Mouse (Mus musculus): ENCODE results near the gene Epgn. TPM values are rescaled to one million over a fixed set of nuclear protein-coding genes. Genes with fewer than 3 reads are reported as not detected.

Gene Epgn
- polyA plus RNA-seq, 1 experiment from 2014 or later = not detected

GRCm38 (mm10) chr5:91023114-91023513, 4.2 kb upstream of the Epgn start:
- no peak for ATAC-seq
- 78% methylated on average over 8 of the region's 8 CpGs for WGBS
- Histone ChIP-seq H3K9me3 (ENCODE audit: low read length) (no peaks in the 10 kb centered on the region), H3K4me1 (ENCODE audit: insufficient read depth, low read depth, low read length) (no peaks in the 10 kb centered on the region), H3K27me3 (replicated peaks; ENCODE audit: insufficient read depth, low read length) (no peaks in the 10 kb centered on the region), H3K4me2 (replicated peaks; ENCODE audit: low read depth, low read length) (no peak overlapping the region), H3K4me3 (ENCODE audit: low read depth, low read length) (no peak overlapping the region), H3K27ac (ENCODE audit: low read length) (no peak overlapping the region), H3K36me3 (ENCODE audit: insufficient read depth, low read length) (no peaks in the 10 kb centered on the region), H3K9ac (replicated peaks; ENCODE audit: low read depth) (no peak overlapping the region)
- TF ChIP-seq EP300 (IDR thresholded peaks at IDR 0.05) (no peak), CTCF (IDR thresholded peaks at IDR 0.05) (no peak)
- no peak for DNase-seq (ENCODE audit: low spot score)

- Histone ChIP-seq H3K27ac (ENCODE audit: low read length) (no peak overlapping the region), H3K36me3 (ENCODE audit: insufficient read depth, low read length) (no peaks in the 10 kb centered on the region), H3K9me3 (ENCODE audit: low read length) (no peaks in the 10 kb centered on the region), H3K9ac (replicated peaks; ENCODE audit: low read depth) (no peak overlapping the region), H3K4me3 (ENCODE audit: low read depth, low read length) (no peak overlapping the region), H3K4me1 (ENCODE audit: insufficient read depth, low read depth, low read length) (no peaks in the 10 kb centered on the region), H3K27me3 (replicated peaks; ENCODE audit: insufficient read depth, low read length) (no peaks in the 10 kb centered on the region), H3K4me2 (replicated peaks; ENCODE audit: low read depth, low read length) (no peak overlapping the region)
- ATAC-seq (peak; percentile 59), DNase-seq (ENCODE audit: low spot score) (peak; percentile 61)
- no peak for TF ChIP-seq CTCF (IDR thresholded peaks at IDR 0.05)
- peak; percentile 21; the same call in 1 of the 2 replicates for TF ChIP-seq EP300 (IDR thresholded peaks at IDR 0.05)
- 13% methylated on average over 1 of the region's 1 CpGs for WGBS
These were observed 576 bp downstream of the Epgn start for GRCm38 (mm10) chr5:91027840-91028239.

GRCm38 (mm10) chr5:91030629-91031028, 3.4 kb downstream of the Epgn start:
- ATAC-seq (no peak), DNase-seq (ENCODE audit: low spot score) (peak; percentile 30)
- Histone ChIP-seq H3K36me3 (ENCODE audit: insufficient read depth, low read length) (no peaks in the 10 kb centered on the region), H3K4me3 (ENCODE audit: low read depth, low read length) (no peak overlapping the region), H3K27ac (ENCODE audit: low read length) (no peak overlapping the region), H3K4me2 (replicated peaks; ENCODE audit: low read depth, low read length) (no peak overlapping the region), H3K27me3 (replicated peaks; ENCODE audit: insufficient read depth, low read length) (no peaks in the 10 kb centered on the region), H3K9ac (replicated peaks; ENCODE audit: low read depth) (no peak overlapping the region), H3K9me3 (ENCODE audit: low read length) (no peaks in the 10 kb centered on the region), H3K4me1 (ENCODE audit: insufficient read depth, low read depth, low read length) (no peaks in the 10 kb centered on the region)
- WGBS = 89% methylated on average over 2 of the region's 2 CpGs
- TF ChIP-seq EP300 (IDR thresholded peaks at IDR 0.05) (no peak), CTCF (IDR thresholded peaks at IDR 0.05) (peak; percentile 44)

GRCm38 (mm10) chr5:91035341-91035740, 8.1 kb downstream of the Epgn start:
- peak; percentile 65 for DNase-seq (ENCODE audit: low spot score)
- H3K36me3 ChIP-seq (ENCODE audit: insufficient read depth, low read length) = no peaks in the 10 kb centered on the region
- ATAC-seq = no peak
- H3K27ac ChIP-seq (ENCODE audit: low read length) = no peak overlapping the region
- no peak overlapping the region for H3K9ac ChIP-seq (replicated peaks; ENCODE audit: low read depth)
- TF ChIP-seq CTCF (IDR thresholded peaks at IDR 0.05) (no peak), EP300 (IDR thresholded peaks at IDR 0.05) (0 out of 2 replicates have a peak, but pooled peaks have one; percentile 22)
- no peak overlapping the region for H3K4me3 ChIP-seq (ENCODE audit: low read depth, low read length)
- no peaks in the 10 kb centered on the region for H3K27me3 ChIP-seq (replicated peaks; ENCODE audit: insufficient read depth, low read length)
- H3K4me1 ChIP-seq (ENCODE audit: insufficient read depth, low read depth, low read length) = no peaks in the 10 kb centered on the region
- no peak overlapping the region for H3K4me2 ChIP-seq (replicated peaks; ENCODE audit: low read depth, low read length)
- H3K9me3 ChIP-seq (ENCODE audit: low read length) = no peaks in the 10 kb centered on the region
- 64% methylated on average over 2 of the region's 2 CpGs for WGBS

- Histone ChIP-seq H3K27ac (ENCODE audit: low read length) (no peak overlapping the region), H3K9ac (replicated peaks; ENCODE audit: low read depth) (no peak overlapping the region), H3K4me3 (ENCODE audit: low read depth, low read length) (no peak overlapping the region), H3K9me3 (ENCODE audit: low read length) (no peaks in the 10 kb centered on the region), H3K4me1 (ENCODE audit: insufficient read depth, low read depth, low read length) (no peaks in the 10 kb centered on the region), H3K36me3 (ENCODE audit: insufficient read depth, low read length) (no peaks in the 10 kb centered on the region), H3K27me3 (replicated peaks; ENCODE audit: insufficient read depth, low read length) (no peaks in the 10 kb centered on the region), H3K4me2 (replicated peaks; ENCODE audit: low read depth, low read length) (no peak overlapping the region)
- DNase-seq (ENCODE audit: low spot score) (peak; percentile 61), ATAC-seq (peak; percentile 25)
- peak; percentile 63 for TF ChIP-seq EP300 (IDR thresholded peaks at IDR 0.05)
- no peak for TF ChIP-seq CTCF (IDR thresholded peaks at IDR 0.05)
- 59% methylated on average over 4 of the region's 4 CpGs for WGBS
These were observed 9.4 kb downstream of the Epgn start for GRCm38 (mm10) chr5:91036628-91037027.

GRCm38 (mm10) chr5:91037756-91038155, 10.5 kb downstream of the Epgn start:
- TF ChIP-seq EP300 (IDR thresholded peaks at IDR 0.05) (no peak), CTCF (IDR thresholded peaks at IDR 0.05) (no peak)
- H3K36me3 ChIP-seq (ENCODE audit: insufficient read depth, low read length) = no peaks in the 10 kb centered on the region
- 68% methylated on average over 2 of the region's 2 CpGs for WGBS
- H3K27ac ChIP-seq (ENCODE audit: low read length) = no peak overlapping the region
- H3K9me3 ChIP-seq (ENCODE audit: low read length) = no peaks in the 10 kb centered on the region
- no peaks in the 10 kb centered on the region for H3K4me1 ChIP-seq (ENCODE audit: insufficient read depth, low read depth, low read length)
- DNase-seq (ENCODE audit: low spot score) (no peak), ATAC-seq (no peak)
- H3K4me2 ChIP-seq (replicated peaks; ENCODE audit: low read depth, low read length) = no peak overlapping the region
- H3K4me3 ChIP-seq (ENCODE audit: low read depth, low read length) = no peak overlapping the region
- no peak overlapping the region for H3K9ac ChIP-seq (replicated peaks; ENCODE audit: low read depth)
- H3K27me3 ChIP-seq (replicated peaks; ENCODE audit: insufficient read depth, low read length) = no peaks in the 10 kb centered on the region

GRCm38 (mm10) chr5:91038547-91038946, 11.3 kb downstream of the Epgn start:
- ATAC-seq = peak; percentile 98
- peak; percentile 60 for TF ChIP-seq CTCF (IDR thresholded peaks at IDR 0.05)
- peak; percentile 81 for TF ChIP-seq EP300 (IDR thresholded peaks at IDR 0.05)

More at GRCm38 (mm10) chr5:91038547-91038946, 11.3 kb downstream of the Epgn start:
- no peak overlapping the region for H3K9ac ChIP-seq (replicated peaks; ENCODE audit: low read depth)
- DNase-seq (ENCODE audit: low spot score) = peak; percentile 92
- H3K4me2 ChIP-seq (replicated peaks; ENCODE audit: low read depth, low read length) = no peak overlapping the region
- no peak overlapping the region for H3K4me3 ChIP-seq (ENCODE audit: low read depth, low read length)
- WGBS = 8% methylated on average over 2 of the region's 2 CpGs
- H3K9me3 ChIP-seq (ENCODE audit: low read length) = no peaks in the 10 kb centered on the region
- no peaks in the 10 kb centered on the region for H3K36me3 ChIP-seq (ENCODE audit: insufficient read depth, low read length)
- no peaks in the 10 kb centered on the region for H3K4me1 ChIP-seq (ENCODE audit: insufficient read depth, low read depth, low read length)
- no peak overlapping the region for H3K27ac ChIP-seq (ENCODE audit: low read length)
- no peaks in the 10 kb centered on the region for H3K27me3 ChIP-seq (replicated peaks; ENCODE audit: insufficient read depth, low read length)

Measured in lung, postnatal 0 days (tissue).